Mouse (Mus musculus): ENCODE results near the gene Pacrg.

Gene Pacrg

DNA sequence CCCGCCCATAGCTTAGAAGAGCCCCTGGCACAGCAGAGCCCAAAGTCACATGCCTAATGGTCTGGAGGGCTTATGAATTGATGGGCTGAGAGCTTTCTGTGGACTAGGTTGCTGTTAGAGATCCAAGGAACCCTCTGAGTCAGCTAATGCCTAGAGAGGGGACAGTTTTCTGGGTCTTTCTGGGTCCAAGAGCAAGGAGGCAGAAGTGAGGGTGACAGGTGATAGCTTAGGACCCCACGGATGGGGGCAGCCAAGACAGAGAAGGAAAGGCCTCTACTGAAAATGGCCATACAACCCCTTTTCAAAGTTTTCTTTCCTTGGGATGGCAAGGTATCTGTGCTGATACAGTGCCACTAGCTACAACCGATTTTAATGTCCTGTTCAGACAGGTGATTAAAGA lies 399.1 kb downstream of the Pacrg start:
- DNase-seq = no peak

DNA sequence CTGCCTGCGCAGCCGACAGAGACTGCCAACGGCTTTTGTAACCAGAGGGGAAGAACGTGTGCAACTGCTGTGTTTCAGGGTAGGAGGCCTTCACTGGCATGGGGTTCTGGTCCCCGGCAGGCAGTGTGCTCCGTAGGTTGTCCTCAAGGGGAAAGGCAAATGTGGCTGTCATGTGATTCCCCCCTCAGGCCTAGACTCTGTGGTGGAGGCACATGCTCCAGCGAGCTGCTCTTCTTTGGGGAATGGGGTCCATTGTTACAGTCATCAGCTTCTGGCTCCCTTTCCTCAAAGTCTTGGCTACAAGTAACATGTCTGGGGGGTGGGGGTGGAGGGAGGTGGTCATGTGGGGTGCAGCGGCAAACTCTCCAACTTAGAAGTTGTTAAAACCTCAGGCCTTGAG lies 400.3 kb downstream of the Pacrg start:
- DNase-seq = no peak

DNA sequence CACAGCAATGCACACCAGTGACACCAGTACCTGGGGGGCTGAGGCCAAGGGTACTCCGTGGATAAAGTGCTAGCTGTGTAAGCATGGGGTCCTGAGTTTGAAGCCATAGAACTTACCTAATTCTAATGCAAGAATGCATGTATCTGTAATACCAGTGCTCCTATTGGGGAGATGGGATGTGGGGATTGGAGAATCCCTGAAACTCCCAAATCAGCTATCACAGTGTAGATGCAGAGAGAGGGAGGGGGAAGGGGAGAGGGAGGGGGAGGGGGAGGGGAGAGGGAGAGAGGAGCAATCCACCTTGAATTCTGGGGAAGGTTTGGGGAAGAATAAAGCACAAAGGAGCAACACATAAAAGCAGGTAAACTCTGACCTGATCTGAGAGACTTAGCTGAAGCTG lies 405.2 kb downstream of the Pacrg start:
- DNase-seq = no peak

DNA sequence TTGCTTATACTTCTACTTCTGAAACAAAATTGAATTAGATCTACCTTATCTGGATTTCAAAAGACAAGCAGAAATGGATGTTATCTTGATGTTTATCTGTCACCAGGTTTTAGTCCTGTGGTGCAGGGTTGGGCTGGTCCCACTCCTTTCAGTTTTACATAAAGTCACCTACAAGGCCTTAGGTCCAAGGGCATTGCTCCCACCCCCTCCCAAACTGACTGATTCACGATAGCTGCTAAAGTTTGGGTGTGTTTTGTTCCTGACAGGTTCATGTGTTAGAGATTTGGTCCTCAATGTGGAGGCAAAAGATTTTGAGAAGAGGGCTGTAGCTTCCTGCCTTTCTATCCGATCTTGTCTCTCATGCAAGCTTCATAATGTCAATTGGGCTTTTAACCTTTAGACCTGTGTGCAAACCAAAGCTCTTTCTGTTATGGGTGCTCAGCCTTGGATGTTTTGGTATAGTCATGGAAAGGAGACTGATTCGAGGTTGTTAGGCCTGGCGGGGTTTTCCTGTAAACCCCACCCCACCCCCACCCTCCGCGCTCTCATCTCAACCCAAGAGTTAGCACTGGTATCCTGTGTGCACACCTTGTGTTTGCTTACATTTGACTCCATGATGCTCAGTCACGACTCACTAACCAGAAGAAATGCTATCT lies 407.5 kb downstream of the Pacrg start:
- DNase-seq = no peak

DNA sequence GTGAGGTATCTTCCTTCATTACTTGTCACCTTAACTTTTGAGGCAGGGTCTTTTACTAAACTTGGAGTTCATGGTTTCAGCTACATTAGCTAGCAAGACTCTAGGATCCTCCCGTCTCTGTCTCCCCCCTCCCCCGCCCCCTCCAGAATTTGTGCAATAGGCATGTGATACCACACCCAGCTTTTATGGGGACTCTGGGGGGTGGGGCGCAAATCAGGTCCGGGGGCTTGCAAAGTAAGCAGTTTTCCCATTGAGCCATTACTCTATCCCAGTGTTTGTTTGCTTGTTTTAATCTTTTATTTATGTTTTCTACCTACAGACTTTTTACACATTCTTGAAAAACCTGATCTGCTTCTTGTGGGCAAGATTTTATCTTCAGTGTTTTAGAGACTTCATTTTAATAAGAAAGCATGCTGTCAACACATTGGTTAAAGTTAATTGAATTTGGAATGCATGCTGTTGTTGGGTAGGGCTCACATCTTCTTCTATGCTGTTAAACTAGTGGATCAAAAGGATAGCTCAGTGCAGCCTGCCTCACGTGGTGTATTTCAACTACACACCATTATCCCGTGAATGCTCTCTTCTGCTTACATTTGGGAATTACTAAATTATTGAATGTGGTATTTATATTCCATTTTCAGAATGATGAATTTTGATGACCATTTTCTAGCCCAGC lies 408.1 kb downstream of the Pacrg start:
- no peak for DNase-seq

DNA sequence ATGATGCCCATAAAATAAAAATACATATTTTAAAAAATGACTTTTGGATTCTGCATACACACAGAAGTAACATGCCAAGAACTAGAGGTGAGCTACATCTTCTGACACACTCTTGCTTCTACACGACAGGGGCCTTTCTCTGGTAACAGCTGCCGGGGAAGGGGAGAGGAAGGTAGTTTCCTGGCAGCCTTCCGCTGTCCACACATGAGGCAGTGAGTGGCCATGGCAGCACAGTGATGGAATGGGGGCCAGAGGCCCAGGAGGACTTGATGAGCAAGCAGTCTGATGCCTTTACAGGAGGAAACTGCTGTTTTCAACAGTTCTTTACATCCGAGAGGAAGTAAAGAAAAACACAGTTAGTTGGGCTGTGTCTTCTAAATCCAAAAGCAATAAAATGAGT lies 409.3 kb downstream of the Pacrg start:
- no peak for DNase-seq

DNA sequence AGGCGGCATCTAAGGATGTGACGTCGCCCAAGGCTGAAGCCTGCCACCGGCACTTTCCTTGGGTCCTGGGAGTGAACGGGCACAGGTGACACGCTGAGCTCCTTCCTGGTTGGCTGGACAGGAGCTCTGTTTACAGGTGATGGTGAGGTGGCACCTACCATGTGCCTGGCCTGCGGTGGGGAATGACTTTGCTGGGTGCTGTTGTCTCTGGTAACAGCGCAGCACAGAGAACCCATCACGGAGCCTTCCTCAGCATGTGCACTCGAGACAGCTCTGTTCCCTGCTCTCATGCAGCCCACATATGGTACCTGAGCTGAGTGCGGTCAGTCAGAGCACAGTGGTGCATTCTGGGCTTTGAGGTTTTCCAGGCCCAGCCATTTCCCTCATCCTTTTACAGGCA lies 410.7 kb downstream of the Pacrg start:
- DNase-seq = no peak

DNA sequence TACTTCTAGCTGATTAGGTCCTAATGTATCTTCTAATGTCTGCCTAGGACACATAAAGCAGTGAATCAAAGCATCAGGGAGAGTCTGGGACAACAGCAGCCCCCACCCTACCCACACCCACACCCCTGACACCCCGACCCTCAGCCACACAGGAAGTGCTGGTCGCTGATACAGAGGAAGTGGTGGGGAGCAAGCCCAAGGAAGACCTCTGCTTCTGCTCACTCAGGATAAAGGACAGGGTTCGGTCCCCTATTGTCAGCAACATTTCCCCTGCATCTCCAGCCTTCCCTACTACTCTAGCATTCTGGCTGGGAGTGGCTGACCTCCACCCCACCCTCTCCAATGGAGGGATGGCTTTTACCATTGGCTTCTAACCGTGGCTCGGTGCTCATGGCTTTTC lies 414.8 kb downstream of the Pacrg start:
- no peak for DNase-seq

DNA sequence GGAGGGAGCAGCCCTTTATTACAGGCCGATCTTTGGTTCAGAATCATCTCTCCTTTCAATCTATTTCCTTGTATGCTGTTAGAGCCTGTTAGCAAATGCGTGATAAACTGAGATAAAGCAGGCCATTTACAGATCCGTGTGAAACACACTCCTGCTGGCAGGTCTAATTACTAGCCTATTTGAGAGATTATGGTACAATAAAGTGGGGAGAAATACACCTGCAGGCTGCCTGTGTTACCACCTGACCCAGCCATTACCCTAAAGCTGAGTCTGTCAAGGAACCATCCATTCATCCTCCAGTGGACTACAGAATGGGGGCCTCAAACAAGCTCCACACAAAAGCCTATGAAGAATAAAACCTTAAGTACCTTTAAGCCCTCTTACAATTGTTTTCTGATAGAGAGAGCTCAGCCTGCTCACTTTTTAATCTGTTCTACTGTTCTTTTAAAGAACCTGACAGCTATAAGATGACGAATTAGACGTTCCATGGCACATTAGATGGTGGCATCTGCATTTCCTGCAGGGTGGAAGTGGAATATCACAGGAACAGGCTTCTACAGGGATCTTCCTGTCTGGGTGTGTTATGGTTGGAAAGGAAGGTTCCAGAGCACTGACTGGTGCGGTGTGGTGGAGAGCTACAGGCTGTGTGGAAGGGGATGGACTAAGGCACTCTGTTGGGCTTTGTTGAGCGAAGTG lies 422.4 kb downstream of the Pacrg start:
- DNase-seq = no peak

DNA sequence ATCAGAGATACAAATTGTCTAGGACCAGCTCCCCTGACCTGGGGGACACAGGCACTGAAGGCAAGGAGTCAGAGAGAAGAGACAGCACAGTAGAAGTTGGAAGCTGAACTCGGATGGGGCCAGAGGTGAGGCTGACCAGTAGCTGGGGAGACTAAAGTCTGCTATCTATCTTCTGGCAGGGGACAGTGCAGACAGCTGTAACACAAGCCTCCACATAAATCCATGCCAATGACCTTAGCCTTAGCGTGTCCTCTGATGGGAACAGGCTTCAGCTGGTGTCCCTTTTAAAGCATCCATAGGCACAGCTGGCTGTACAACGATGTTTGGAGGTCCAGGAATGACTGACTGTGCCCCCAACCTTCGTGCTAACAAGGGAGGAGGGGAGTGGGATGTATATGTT lies 423.1 kb downstream of the Pacrg start:
- DNase-seq = no peak

DNA sequence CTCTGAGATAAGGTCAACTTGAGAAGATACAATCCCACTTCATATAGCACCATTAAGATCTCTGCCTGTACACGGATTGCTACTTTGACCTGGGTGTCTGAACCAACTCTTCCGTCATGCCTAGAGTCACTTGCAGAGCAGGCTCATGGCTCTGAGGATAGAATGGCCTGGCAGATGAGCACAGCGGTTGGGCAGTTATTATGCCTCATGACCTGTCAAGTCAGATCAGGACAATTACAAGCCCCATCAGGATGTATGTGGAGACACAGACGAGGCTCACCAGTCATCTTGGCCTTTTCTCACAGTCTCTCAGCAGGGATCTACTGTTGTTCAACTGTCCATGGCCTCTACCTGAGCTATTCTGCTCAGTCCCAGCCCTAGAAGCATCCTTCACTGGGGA lies 424.0 kb downstream of the Pacrg start:
- DNase-seq = no peak

DNA sequence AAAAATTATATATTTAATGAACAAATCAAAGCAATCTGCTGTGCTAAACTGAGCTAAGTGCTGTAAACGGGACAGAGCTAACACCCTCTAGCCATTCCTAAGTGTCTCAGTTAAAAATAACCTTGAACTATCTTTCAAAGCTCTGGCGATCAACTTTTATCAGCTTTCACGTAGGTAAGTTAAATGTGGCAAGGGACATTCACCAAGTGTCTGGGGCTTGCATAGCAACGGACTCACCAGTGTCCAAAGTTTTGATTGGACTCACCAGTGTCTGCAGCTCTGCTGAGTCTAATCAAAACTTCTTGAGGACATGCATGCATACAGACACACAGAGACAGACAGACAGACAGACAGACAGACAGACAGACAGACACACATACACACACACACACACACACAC lies 425.7 kb downstream of the Pacrg start:
- no peak for DNase-seq

DNA sequence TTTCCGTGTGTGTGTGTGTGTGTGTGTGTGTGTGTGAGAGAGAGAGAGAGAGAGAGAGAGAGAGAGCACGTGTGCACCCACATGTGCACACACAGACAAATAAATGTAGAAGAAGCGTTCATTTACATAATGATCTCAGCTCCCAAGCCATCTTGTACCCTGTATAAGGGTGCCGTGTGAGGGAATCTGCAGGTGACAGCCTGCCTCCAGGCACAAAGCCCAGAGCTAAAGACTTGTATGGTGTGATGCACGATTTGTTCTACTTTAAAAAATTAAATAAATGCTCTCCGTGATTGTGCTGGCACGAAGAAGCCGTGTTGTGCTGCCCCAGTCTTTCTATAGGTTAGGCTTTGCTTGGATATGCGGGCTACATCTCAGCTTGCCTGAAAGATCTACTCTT lies 426.2 kb downstream of the Pacrg start:
- no peak for DNase-seq

DNA sequence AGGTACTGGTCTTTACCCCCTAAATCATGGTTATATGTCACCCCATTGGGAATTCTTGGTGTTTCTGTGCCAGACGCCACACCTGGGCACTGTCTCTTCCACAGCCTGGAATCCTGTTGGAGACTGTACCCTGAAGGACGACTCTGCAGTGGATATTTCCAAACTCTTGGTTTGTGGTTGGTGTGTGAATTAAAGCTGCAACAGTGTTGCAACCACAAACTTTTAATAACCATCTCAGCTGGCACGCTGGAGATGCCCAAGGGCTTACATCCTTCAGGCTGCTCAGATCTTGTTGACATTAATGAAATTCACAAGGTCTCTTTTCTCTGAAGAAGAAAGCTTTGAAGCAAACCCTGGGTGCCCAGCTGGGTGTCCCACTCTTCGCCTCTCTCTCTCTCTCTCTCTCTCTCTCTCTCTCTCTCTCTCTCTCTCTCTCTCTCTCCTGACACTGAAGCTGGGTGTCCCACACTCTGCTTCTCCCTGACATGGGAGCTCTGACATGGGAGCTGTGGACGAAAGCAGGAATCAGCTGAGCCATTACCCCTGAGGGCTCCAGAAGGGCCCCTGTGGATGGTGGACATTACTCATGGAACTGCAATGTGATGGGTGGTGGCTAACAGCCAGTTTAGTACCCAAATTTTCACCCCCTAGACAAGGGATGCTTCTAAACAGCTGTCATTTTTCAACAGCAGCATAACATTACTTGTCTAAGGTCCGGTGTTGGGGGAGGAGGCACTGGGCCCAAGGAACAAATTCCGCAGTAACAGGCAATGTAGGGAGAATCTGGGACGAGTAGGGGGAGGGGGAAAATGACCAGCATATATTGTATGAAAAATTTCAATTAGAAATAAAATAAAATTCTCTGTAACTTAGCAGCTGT lies 429.3 kb downstream of the Pacrg start:
- DNase-seq = no peak

DNA sequence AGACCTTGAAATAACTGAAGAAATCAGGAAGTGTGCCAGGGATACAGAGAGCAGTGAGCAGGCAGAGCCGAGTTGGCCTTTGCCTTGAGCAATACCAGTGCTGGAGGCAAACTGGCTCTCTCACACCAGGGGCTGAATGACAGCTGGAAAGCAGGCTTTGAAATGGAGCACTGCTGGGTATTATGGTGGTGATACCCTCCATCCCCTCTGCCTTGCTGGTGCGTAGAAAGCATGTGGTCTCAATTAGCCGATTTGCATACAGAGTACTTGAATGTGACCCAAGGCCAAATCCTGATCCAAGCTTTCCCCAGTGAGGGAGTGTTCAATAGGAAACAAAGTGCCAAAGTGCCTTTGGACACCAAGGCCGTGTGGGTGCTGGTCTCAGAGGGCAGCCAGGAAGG lies 431.4 kb downstream of the Pacrg start:
- DNase-seq = no peak

DNA sequence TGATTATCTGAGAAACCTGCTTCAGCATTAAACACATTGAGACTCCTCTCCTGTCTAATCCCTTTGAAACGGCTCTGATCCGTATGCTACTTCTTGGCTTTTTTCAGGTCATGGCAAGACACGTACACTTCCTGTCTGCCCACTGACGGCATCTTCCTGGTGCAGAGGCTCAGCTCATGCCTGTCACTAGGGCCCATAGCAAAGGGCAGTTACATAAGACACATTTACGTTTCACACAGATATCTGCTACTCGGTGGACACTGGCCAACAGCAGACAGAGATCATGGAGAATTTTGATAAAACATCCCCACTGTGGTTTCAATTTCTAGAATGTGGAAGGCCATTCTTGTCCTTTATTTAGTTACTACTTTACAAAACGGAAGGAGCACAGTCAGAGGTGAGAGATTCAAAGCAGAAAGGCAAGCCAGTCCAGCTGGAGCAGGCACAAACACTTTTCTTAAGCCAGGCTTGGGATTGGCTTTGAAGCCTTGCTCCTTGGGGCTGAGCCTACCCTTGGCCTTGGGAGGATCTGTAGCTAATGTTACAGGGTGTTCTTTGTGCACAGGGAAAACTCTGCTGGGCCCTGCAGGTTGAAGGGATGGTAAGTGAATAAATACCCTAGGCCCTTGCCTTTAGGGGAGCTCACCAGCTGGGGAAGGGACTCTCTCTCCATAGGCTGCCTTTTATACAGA lies 432.9 kb downstream of the Pacrg start:
- DNase-seq = no peak

DNA sequence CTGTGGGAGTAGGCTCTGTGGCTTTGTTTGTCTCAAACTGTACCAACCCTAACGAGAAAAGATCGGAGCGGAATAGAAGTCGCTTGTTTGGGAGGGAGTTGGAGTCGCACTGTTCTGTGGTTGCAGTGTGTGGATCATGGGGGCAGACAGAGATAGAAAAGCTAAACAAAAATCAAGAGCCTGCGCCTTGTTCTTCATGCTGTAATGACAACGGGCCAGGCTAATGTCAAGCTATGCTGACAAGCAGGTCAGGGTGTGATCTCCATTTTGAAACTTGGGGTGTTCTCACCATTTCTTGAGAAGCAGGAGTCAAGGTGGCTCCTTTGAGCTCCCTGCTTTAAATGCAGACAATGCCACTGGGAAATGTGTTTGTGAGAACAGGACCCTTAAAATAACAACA lies 433.8 kb downstream of the Pacrg start:
- DNase-seq = no peak

DNA sequence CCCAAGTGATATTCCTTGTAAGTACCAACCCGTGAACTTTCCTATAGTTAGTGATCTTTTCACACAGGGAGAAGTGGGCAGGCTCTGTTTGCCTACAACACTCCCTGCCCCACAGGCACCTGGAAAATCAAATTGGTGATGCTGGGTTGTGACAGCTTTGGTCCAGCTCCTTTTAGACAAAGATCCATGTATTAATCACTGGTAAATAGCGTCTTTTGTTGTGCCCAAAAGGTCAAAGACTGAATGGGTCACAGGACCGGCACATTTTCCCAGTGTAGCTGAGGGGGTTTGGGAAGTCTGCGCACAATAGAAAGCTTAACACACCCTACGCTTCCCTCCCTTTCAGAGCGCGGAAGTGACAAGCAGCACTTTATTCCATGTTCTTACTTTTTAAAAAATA lies 434.2 kb downstream of the Pacrg start:
- no peak for DNase-seq

DNA sequence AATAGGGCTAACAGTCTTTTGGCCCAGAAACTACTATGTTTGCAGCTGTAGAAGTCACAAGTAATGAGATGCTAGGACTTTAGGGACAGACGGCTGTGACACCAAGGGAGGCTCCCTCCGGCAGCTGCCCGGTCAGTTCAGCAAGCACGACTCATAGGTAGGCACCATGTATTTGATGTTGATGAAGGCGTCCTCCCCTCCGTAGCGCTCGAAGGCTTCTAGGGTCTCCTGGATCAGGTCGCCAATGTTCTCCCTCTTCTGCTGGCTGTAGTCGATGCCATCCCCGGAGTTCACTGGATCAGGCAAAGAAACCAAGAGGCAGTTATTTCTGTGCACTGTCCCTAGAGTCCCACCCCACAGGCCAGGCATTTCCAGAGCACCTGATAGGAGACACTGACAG lies 436.9 kb downstream of the Pacrg start:
- no peak for DNase-seq

DNA sequence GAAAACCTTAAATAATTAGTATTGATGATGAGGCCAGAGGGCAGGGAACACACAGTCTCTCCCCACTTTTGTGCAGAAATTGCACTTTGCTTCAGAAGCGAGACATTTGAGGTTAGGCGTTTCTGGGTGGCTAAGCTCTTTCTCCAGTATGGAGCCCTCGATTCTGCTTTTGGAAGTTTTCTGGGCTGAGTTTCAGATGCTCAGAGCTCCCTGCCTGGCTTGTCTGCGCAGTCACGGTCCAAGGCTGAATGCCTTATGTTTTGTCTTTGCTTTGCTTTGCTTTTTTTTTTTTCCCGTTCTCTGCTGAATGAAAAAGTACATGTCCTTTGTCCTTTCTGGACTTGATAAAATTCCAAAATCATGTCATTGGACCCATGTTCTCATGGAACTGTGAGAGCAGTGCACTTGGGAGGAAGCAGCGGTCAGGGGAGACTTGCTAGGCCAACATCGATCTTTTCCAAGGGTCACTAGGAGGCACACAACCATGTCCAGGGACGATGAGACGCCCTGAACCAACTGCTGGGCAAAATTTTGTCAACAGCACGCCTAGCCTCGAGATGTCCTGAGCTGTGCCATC lies 438.0 kb downstream of the Pacrg start:
- no peak for DNase-seq

DNA sequence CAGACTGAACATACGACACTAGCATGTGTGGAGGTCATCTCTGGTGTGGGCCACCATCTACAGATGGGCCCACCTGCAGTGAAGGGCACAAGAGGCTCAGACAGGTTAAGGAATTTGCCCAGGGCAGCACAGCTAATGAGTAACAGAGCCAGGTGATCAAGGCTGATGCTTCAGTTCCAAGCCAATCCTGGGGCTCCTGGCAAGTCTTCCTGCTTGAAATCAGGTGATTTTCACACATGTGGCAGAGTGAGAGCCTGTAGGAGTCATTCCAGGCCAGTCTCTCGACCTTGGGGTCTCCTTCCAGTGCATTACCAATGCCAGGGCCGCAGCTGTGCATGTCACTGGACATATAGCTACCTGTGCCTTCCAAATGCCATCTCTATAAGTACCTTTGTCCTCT lies 438.6 kb downstream of the Pacrg start:
- no peak for DNase-seq

DNA sequence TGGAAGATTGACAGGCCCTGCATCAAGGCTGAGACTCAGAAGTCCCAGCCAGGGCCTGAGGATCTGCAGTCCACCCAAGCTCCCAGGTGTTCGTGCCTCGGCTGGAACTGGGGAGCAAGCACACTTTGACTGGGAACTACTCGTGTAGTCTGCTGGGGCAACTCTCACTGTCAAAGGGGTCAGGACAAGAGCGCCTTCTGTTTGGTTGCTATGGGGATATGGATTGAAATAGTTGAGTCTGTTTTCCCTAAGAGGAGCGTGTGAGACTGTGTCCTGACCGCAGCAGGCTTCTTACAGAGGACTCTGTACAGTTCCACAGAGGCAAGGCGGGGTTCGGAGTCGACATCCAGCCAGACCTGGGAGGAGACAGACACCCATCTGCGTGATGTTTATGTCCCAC lies 440.4 kb downstream of the Pacrg start:
- no peak for DNase-seq

DNA sequence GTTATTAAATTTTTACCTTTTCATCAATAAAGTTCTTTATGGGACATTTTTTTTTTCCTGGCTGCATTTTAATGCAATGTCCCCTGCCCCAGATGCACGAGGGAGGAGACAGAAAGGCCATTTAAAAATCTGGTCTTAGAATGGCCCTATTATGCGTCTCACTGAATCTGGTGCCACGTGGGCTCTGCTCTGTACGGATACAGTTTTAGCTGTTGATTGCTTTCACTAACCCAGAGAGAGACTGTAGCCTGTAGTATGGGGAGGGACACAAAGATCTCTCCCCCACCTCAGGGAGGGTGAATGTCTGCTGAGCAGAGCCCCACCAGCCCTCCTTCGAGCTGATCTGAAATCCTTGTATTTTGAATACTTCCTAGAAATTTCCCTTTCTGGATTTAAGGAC lies 441.2 kb downstream of the Pacrg start:
- no peak for DNase-seq
